Mouse (Mus musculus) right cerebral cortex, adult 18-20 months (tissue): ENCODE results near the gene Arhgap24.
A peak's percentile ranks its signal among the peaks of the same experiment; 100 is the strongest.

Experiments used
- DNase-seq: peaks from one replicate; pipeline ENCODE4 v3.0.0; 2022; ENCODE audit warnings: mixed read lengths

Gene Arhgap24

DNA sequence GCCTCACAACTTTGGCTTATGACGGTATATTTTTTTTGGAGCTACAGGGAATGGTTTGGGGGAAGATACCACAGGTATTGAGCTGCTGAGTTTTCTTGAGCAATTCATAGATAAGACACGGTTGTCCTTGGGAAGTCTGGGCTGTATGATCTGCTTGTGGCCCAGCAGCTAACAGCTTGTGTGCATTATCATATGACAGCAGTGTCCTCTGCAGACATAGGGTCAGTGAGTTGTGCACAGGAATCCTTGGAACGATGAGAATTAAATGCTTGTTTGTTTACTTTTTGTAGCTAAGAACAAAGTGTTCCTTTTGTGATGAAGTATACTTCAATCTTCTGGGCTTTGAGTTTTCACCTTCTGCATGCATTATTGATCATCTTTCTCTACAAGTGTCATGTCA lies 21.9 kb downstream of the Arhgap24 start:
- DNase-seq = no peak

- no peak for DNase-seq
Observed at GRCm38 (mm10) chr5:102503868-102504267, 22.7 kb downstream of the Arhgap24 start.

GRCm38 (mm10) chr5:102504557-102504956 lies 23.4 kb downstream of the Arhgap24 start:
- no peak for DNase-seq

- DNase-seq = no peak
Observed at GRCm38 (mm10) chr5:102508162-102508561, 27.0 kb downstream of the Arhgap24 start.

- DNase-seq = no peak
Observed at GRCm38 (mm10) chr5:102509381-102509780, 28.2 kb downstream of the Arhgap24 start.

GRCm38 (mm10) chr5:102511651-102512050 lies 30.5 kb downstream of the Arhgap24 start:
- DNase-seq = no peak

DNA sequence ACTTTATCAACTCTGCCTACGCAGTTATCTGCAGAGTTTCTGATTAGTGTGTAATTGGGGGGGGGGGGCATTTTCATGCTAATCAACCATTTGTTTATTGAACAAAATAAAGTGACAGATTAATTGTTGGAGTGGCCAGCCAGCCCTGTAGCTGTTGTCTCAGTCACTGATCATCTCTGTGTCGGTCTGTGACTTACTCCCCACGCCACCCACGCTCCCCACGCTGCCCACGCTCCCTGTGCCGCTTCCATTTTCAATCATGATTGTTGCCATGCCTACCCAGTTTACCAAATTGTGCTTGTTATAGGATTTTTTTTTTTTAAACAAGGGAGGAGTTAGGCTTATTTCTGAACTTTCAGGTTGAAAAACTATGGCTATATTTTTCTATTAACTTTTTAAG lies 34.3 kb downstream of the Arhgap24 start:
- DNase-seq = no peak

DNA sequence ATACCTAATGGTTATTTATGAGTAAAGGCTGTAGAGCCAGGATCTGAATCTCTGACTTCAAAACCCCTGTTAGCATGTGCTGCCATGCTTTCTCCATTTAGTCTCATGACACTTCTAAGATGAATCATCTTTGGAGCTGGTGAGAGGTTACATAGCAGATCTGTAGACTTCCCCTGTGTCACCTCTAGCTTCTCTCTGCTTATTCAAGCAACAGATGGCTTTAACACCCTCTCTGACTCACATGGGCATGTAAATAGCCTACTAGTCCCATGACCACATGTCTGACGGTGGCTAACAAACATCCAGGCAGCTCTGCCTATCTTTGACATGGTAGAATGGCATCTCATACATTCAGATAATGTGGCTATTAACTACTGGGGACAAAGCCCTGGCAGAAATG lies 39.3 kb downstream of the Arhgap24 start:
- DNase-seq = no peak

DNA sequence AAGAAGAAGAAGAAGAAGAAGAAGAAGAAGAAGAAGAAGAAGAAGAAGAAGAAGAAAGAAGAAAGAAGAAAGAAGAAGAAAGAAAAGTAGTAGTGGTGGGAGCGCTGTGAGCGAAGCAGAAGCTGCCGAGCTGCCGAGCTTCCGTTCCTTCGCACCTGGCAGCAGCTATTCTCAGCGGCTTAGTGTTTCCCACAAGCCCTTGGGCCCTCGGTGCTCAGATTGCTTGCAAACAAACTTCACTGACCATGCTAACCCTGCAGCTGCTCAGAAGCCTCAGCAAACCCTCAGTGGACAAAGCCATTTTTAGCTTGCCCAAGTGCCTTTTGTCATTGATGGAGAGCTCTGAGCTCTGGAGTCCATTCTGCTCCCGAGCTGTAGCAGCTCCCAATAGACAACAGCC lies 54.1 kb downstream of the Arhgap24 start:
- no peak for DNase-seq

- no peak for DNase-seq
Observed at GRCm38 (mm10) chr5:102537819-102538218, 56.6 kb downstream of the Arhgap24 start.

GRCm38 (mm10) chr5:102546296-102546695 lies 65.1 kb downstream of the Arhgap24 start:
- DNase-seq = no peak

- DNase-seq = no peak
Observed at GRCm38 (mm10) chr5:102547786-102548185, 66.6 kb downstream of the Arhgap24 start.

DNA sequence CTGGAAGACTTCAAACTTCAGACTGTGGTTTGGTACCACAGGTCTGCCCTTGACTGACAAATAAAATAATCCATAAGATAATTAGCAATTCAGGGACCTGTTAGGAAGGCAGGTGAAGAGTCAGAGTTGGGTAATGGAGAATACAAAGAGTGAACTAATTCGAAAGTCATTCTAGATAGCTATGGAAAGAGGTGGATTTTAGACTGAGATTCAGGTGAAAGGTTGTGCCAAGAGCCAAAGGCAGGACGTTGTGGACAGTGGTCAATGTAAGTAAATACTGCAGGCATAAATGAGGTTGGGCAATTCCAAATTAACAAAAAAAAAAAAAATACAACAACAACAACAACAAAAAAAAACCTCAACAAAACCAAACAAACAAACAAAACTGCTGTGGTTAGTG lies 67.2 kb downstream of the Arhgap24 start:
- DNase-seq = no peak

DNA sequence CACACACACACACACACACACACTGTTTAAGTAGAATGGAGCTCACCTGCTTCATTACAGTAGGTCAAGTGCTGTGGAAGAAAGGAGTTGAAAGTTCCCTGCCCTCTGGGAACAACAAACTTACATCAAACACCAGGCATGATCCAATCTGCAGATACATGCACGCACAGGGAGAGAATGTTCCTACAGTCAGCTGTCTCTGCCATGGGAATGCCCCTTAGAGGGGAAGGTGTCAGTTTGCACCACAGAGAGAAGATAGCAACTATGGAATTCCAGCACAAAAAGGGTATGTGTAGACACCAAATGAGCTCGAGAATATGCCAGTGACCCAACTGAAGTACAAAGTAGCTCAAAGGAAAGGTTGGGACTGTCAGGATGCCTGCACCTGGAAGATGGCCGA lies 69.0 kb downstream of the Arhgap24 start:
- no peak for DNase-seq

- no peak for DNase-seq
Observed at GRCm38 (mm10) chr5:102550870-102551637, 69.9 kb downstream of the Arhgap24 start.

DNA sequence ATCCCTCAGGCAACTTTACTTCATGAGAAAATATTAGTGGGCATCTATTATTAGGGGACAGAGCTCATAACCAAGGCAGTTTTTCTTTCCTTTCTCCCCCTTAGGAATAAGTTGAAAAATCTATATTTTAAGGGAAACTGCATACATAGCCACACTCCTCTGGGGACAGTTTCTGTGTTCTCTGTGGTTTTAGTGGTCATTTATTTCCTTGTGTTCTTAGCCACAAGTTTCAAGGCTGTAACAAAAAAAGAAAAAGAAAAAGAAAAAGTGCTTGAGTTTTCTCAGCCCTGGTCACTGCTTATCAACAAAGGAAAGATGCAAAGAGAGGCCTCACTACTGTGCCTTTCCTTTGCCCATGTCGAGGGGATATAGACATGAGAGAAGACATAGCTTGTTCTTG lies 71.3 kb downstream of the Arhgap24 start:
- DNase-seq = no peak

GRCm38 (mm10) chr5:102555958-102556357 lies 74.8 kb downstream of the Arhgap24 start:
- DNase-seq = no peak

DNA sequence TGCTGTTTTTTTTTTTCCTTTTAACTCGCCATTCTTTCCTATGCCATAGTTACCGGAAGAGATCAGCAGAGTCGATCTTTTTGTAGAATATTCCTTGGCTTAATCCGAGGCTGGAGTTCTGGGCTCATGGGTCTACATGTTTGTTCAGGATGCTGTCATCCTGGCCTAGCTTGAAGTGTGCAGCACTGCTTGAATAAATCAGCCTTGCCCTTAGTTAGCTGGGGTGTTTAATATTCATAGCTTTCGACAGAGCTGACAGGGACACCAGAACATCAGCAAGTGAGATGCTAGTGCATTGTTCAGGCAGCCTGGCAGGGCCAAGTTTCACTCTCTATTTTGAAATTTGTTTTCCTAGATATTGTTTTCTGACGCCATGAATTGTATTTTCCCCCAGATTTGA lies 79.1 kb downstream of the Arhgap24 start:
- no peak for DNase-seq

DNA sequence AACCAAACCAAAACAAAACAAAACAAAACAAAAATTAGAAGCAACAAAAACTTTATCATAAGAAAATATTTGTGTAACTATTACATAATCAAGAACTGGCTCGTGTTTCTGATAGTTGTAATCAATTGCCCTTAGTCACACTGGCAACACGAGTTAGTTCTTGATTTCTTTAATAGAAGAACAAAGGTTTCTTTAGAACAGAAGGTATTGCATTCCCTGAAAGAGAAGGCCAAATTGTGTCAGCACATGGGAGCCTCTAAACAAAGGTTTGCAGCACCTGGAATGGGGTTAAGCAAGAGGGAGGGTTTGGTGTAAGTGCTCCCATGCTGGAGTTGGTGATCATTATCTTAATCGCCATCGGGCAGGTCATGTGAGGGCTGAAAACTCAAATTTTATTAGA lies 82.8 kb downstream of the Arhgap24 start:
- DNase-seq = no peak

- DNase-seq = no peak
Observed at GRCm38 (mm10) chr5:102568764-102569163, 87.6 kb downstream of the Arhgap24 start.

- DNase-seq = no peak
Observed at GRCm38 (mm10) chr5:102571445-102571844, 90.3 kb downstream of the Arhgap24 start.

GRCm38 (mm10) chr5:102576750-102577149 lies 95.6 kb downstream of the Arhgap24 start:
- DNase-seq = peak; percentile 17

GRCm38 (mm10) chr5:102577729-102578128 lies 96.5 kb downstream of the Arhgap24 start:
- DNase-seq = no peak

GRCm38 (mm10) chr5:102578431-102578830 lies 97.2 kb downstream of the Arhgap24 start:
- DNase-seq = no peak

- DNase-seq = no peak
Observed at GRCm38 (mm10) chr5:102582864-102583410, 101.7 kb downstream of the Arhgap24 start.
